Mouse (Mus musculus) limb, embryonic 14.5 days (tissue): ENCODE results near the gene Dab1. TPM values are rescaled to one million over a fixed set of nuclear protein-coding genes. Genes with fewer than 3 reads are reported as not detected.

Experiments used
- ATAC-seq: fragments of 200-750 bp; cut with Nextera tagmentation; 2 replicates; pipeline ENCODE4 v1.8.0; 2017; ENCODE audit warnings: low read depth, moderate number of reproducible peaks, moderate TSS enrichment; ENCODE audit not compliant: low FRiP score
- DNase-seq: peaks from one replicate; pipeline ENCODE4 v3.0.0-alpha.2; 2015; ENCODE audit warnings: low spot score
- H3K27ac ChIP-seq: fragments of 300-500 bp; sonication (generic); replicated peaks from 2 replicates; pipeline ENCODE4 v1.5.1; 2014; ENCODE audit warnings: low read depth, mild to moderate bottlenecking, low read length, moderate library complexity, mixed read lengths
- H3K27me3 ChIP-seq: fragments of 300-500 bp; sonication (generic); 2 replicates; pipeline ENCODE4 v1.6.1; 2014; ENCODE audit warnings: low read length, mixed read lengths; ENCODE audit not compliant: control insufficient read depth, insufficient read depth
- H3K36me3 ChIP-seq: fragments of 300-500 bp; sonication (generic); 2 replicates; pipeline ENCODE4 v1.6.1; 2014; ENCODE audit warnings: mild to moderate bottlenecking, low read length, moderate library complexity, mixed read lengths; ENCODE audit not compliant: control insufficient read depth, insufficient read depth
- H3K4me1 ChIP-seq: fragments of 300-500 bp; sonication (generic); 2 replicates; pipeline ENCODE4 v1.6.1; 2014; ENCODE audit warnings: antibody characterized with exemption, low read length, mixed read lengths; ENCODE audit not compliant: control insufficient read depth, insufficient read depth
- H3K4me2 ChIP-seq: fragments of 300-500 bp; sonication (generic); replicated peaks from 2 replicates; pipeline ENCODE4 v1.6.1; 2014; ENCODE audit warnings: low read depth, mild to moderate bottlenecking, low read length, moderate library complexity; ENCODE audit not compliant: severe bottlenecking
- H3K4me3 ChIP-seq: fragments of 300-500 bp; sonication (generic); replicated peaks from 2 replicates; pipeline ENCODE4 v1.5.1; 2014; ENCODE audit warnings: low read length
- H3K9ac ChIP-seq: fragments of 300-500 bp; sonication (generic); 2 replicates; pipeline ENCODE4 v1.6.1; 2014; ENCODE audit warnings: mild to moderate bottlenecking, low read depth, low read length, moderate library complexity; ENCODE audit not compliant: severe bottlenecking
- H3K9me3 ChIP-seq: fragments of 300-500 bp; sonication (generic); 2 replicates; pipeline ENCODE4 v1.6.1; 2016; ENCODE audit warnings: low read length; ENCODE audit not compliant: control insufficient read depth
- POLR2A ChIP-seq: fragments of 200-500 bp; IDR thresholded peaks from 2 replicates; pipeline ENCODE4 v1.8.0; 2012; ENCODE audit warnings: inconsistent platforms, mild to moderate bottlenecking, moderate library complexity, borderline replicate concordance; ENCODE audit not compliant: insufficient read depth, insufficient read length; ENCODE audit errors: extremely low read depth
- WGBS: fragments of 180-500 bp; shearing (Covaris S2); extraction: QIAGEN DNeasy Blood & Tissue Kit; methylation state at CpG from one replicate; pipeline ENCODE4 v1.1.7; 2014; 5-methylcytosine and 5-hydroxymethylcytosine counted together
- polyA plus RNA-seq, 2 experiments: library from polyadenylated mRNA; depleted of rRNA in 1 of 2; stranded (reverse) in 1 of 2; unstranded in 1 of 2; fragments of >200 nt; fragmentation: Nextera tagmentation in 1 of 2; extraction: Ambion mirVana in 1 of 2; gene quantifications; 2 replicates each; pipeline versions ENCODE4 v1.2.1 to v1.2.3; 2012 to 2014

The Dab1 gene
- polyA plus RNA-seq, 2 experiments = 5.5 to 12.1 TPM

DNA sequence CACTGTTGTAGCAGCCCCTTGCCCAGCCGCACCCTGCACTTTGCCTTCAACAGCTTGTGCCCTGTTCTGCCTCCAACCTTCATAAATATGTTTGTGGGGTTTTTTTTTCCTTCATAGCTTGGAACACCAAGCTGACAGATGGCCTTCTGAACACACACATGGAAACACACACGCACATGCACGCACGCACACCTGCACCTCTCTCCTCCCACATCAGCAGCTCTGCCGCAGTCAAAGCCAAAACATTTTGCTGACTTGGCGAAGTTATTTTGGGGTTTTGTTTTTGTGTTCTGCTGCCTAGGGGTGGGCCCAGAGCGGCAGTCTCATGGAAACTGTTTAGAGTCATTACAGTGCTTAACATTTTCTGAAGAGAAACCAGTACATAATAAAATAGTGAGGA is 1071.9 kb downstream of the Dab1 start:
- H3K36me3 ChIP-seq = no peaks in the 10 kb centered on the region
- H3K4me3 ChIP-seq = no peak overlapping the region
- TF ChIP-seq POLR2A = no peak
- DNase-seq (no peak), ATAC-seq (no peak)
- no peaks in the 10 kb centered on the region for H3K27me3 ChIP-seq
- no peak overlapping the region for H3K27ac ChIP-seq
- 72% methylated on average over 7 of the region's 7 CpGs for WGBS
- H3K4me1 ChIP-seq = peaks cover 14% of the 10 kb centered on the region; the same call in 1 of the 2 replicates
- H3K9me3 ChIP-seq = no peaks in the 10 kb centered on the region
- H3K9ac ChIP-seq = no peak overlapping the region
- no peak overlapping the region for H3K4me2 ChIP-seq

- Histone ChIP-seq H3K9ac (no peak overlapping the region), H3K4me3 (no peak overlapping the region), H3K27ac (no peak overlapping the region), H3K27me3 (no peaks in the 10 kb centered on the region), H3K4me1 (0 out of 2 replicates have a peak, but pooled peaks cover 3% of the 10 kb centered on the region), H3K36me3 (no peaks in the 10 kb centered on the region), H3K9me3 (no peaks in the 10 kb centered on the region), H3K4me2 (no peak overlapping the region)
- DNase-seq (no peak), ATAC-seq (no peak)
- no peak for TF ChIP-seq POLR2A
- WGBS = 90% methylated on average over 11 of the region's 11 CpGs
These were observed 1075.0 kb downstream of the Dab1 start for GRCm38 (mm10) chr4:104694188-104694587.

DNA sequence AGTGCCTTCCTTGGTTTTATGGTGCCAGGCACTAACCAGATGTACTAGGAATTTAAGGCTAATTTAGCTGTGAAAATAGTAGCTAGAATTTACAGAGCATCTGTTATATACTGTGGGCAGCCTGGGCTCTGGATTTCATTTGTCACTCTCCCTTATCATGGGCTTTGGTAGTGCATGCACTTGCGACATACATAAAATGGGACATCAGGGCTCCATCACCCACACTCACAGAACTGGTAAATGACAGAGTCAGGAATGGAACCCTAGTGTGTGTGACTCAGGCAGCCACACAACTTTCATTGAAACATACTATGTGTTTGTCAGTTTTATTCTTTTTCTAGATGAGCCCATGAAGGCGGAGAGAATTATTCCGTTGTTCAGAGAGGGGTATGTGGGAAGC is 1077.4 kb downstream of the Dab1 start:
- no peaks in the 10 kb centered on the region for H3K36me3 ChIP-seq
- no peak for TF ChIP-seq POLR2A
- H3K9ac ChIP-seq = no peak overlapping the region
- ATAC-seq (no peak), DNase-seq (no peak)
- H3K9me3 ChIP-seq = no peaks in the 10 kb centered on the region
- H3K27ac ChIP-seq = no peak overlapping the region
- no peak overlapping the region for H3K4me3 ChIP-seq
- no peak overlapping the region for H3K4me2 ChIP-seq
- H3K4me1 ChIP-seq = 0 out of 2 replicates have a peak, but pooled peaks cover 3% of the 10 kb centered on the region
- no peaks in the 10 kb centered on the region for H3K27me3 ChIP-seq
- WGBS = 77% methylated on average over 3 of the region's 3 CpGs

GRCm38 (mm10) chr4:104697703-104698102 is 1078.5 kb downstream of the Dab1 start:
- no peak for TF ChIP-seq POLR2A
- ATAC-seq (no peak), DNase-seq (no peak)
- Histone ChIP-seq H3K9ac (no peak overlapping the region), H3K4me2 (no peak overlapping the region), H3K36me3 (no peaks in the 10 kb centered on the region), H3K4me3 (no peak overlapping the region), H3K9me3 (no peaks in the 10 kb centered on the region), H3K4me1 (0 out of 2 replicates have a peak, but pooled peaks cover 3% of the 10 kb centered on the region), H3K27me3 (no peaks in the 10 kb centered on the region), H3K27ac (no peak overlapping the region)
- 73% methylated on average over 4 of the region's 4 CpGs for WGBS

DNA sequence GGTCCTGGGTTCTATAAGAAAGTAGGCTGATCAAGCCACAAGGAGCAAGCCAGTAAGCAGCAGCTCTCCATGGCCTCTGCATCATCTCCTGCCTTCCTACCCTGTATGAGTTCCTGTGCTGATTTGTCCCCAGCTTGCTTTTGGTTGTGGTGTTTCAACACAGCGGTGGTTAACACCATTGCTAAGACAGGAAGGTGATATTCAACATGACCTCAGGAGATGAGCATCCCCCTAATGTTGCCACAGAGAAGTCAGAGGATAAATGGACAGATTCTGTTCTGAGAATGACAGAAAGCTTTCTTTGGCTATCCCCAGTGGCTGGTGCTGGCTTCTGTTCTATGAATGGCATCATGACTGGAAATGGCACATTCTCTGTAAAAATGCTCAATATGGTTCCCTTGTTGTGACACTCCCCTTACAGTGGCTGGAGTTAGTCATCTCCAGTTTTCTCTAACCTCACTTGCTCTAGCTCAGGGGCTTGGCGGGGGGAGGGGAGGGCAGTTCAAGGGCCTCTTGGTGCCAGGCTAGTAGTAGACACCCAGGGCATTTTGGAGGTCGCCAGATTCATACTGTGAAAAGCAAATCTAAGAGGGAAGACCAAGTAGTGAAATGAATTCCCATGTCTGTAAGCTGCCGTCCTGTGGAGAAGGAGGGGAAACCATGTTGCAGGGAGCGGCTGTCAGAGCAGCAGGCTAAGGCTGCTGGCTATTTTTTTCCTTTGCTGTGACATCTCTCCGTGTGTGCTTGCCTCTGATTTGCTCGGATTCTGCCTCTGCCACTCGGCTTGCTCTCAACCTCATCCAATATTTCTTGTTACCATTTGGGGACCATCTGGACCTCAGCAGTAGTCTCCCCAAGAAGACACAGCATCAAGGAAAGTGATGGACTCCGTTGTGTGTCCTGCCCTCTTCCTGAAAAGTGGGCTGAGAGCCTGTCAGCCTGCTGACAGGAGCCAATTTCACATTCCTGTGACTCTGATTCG is 1086.8 kb downstream of the Dab1 start:
- H3K4me3 ChIP-seq = no peak overlapping the region
- WGBS = 66% methylated on average over 10 of the region's 10 CpGs
- H3K9me3 ChIP-seq = no peaks in the 10 kb centered on the region
- no peak overlapping the region for H3K9ac ChIP-seq
- H3K36me3 ChIP-seq = no peaks in the 10 kb centered on the region
- no peak overlapping the region for H3K27ac ChIP-seq
- DNase-seq (no peak), ATAC-seq (no peak)
- no peak overlapping the region for H3K4me2 ChIP-seq
- H3K27me3 ChIP-seq = peaks cover 18% of the 10 kb centered on the region; the same call in 1 of the 2 replicates
- TF ChIP-seq POLR2A = no peak
- H3K4me1 ChIP-seq = no peaks in the 10 kb centered on the region; the same call in 1 of the 2 replicates
